Mouse (Mus musculus) right cerebral cortex, postnatal 36 days (tissue): ENCODE measurements at regions not wholly inside any gene's neighbourhood (a gene's known extent, or its start where the extent isn't known, plus 50 kb on each side); places are given as distances from the start of the nearest gene placed in this dataset.

ENCODE experiments used
- DNase-seq, 2 experiments: peaks; one replicate each; pipeline ENCODE4 v3.0.0; 2022; ENCODE audit warnings: low spot score in 2 of 2, mixed read lengths in 1 of 2

- DNase-seq, result no peak
These were observed 72.8 kb upstream of the Med14 start for GRCm38 (mm10) chrX:12834681-12835080.

DNA sequence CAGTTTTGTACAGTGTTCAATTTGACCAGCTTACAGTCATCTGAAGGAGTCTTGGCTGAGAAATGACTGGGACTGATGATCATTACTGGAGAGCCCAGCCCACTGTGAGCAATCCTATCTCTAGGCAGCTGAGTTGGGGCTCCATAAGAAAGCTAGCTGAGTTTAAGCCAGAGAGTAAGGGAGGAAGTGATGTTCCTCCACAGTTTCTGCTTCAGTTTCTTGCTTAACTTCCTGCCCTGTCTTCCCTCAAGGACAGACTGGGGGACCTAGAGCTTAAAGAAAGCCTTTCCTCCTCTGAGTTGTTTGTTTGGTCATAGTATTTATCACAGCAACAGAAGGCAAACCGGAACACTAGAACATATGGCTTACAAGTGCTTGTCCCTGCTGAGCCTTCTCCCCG, 70.8 kb upstream of the Med14 start:
- DNase-seq, result no peak

- DNase-seq, result no peak
These were observed 67.3 kb upstream of the Med14 start for GRCm38 (mm10) chrX:12829165-12829564.

DNA sequence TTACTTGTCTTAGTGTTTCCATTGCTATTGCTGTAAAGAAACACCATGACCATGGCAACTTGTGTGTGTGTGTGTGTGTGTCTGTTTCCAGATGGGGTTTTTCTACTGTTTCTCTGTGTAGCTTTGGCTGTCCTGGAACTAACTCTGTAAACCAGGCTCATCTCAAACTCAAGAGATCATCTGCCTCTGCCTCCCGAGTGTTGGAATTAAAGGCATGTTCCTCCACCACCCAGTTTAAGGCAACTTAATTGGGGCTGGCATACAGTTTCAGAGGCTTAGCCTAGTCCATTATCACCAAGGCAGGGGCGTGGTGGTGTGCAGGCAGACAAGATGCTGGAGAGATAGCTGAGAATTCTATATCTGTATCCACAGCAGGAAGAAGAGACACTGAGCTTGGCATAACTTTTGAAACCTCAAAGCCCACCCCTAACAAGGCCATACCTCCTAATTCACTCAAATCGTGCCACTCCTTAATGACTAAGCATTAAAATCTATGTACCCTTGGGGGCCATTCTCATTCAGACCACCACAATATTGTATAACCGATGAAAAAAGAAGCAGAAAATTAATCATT, 65.5 kb upstream of the Med14 start:
- DNase-seq, result no peak

DNA sequence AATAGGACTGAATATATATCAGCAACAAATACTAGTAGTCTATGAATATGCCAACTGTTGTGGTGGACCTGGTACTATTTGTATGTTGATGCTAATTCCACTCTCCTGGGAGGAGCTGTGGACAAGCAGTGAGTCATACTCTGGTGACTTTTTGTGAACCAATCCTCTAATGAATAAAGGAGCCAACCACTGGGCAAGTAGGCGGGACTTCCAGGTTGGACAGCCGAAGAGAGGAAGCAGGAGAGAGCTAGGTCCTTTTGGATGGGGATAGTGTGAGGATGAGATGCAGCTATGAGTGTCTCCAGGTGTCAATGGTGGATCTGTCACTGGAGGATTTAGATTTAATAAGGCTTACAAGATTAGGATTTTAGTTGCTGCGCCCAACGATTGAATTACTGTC, 64.8 kb upstream of the Med14 start:
- no peak for DNase-seq

DNA sequence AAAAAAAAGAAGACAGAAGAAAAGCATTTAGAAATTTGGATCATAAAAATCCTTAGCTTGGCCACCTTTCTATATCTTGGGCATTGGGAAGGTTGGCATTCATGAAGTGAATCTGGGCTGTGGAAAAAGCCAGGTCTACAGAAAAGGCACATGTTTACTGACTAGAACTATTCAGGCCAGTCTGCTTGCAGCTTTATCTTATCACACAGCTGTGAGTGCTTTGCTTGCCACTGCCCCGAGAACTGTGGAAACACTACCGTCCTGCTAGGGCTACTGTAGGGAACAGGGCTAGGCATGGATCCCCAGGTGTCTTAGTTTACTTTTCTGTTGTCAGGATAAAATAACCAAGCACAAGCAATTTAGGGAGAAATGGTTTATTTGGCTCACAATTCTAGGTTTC, 63.4 kb upstream of the Med14 start:
- no peak for DNase-seq

DNA sequence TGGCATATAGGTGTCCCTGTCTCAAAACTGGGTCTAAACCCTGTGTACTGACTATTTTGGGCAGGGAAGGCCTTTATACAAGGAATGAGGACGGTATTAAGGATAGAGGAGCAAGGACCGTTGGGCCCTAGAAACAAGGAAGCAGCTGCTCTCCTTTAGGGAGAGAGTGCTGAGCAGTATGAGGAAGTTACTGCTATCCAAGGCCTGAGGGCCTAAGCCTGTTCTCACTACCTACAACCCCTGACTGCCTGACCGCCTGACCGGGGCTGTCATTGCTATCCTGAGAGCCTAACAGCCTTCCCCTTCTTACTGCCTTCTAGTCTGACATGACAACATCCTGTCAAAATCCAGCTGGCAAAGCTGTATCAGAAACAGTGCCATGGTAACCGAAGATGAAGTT, 62.6 kb upstream of the Med14 start:
- no peak for DNase-seq

- DNase-seq, result no peak
These were observed 60.9 kb upstream of the Med14 start for GRCm38 (mm10) chrX:12822777-12823176.

DNA sequence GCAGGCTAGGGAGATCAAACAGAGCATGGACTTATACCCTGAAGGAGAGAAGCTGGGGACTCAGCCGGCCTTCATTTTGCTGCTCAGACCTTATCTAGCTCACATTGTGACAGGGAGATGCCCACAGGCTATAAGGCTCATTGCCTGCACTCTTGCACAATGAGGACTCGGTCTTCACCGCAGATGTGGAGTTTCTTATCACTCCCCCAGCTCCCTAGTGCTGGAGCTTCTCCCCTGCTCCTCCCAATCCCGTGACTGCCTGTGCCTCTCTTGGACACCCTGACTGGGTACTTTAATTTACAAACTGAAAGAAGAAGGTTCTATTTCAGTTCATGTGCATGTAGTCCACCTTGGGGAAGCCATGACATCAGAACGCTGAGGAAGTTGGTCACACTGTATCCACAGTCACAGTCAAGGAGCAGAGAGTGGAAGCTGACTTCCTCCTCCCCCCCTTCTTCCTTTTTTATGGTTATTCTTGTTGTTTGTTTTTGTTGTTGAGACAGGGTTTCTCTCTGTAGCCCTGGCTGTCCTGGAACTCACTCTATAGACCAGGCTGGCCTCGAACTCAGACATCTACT, 51.3 kb upstream of the Med14 start:
- DNase-seq, result no peak
